Mouse (Mus musculus) liver, embryonic 11.5 days (tissue): ENCODE measurements around the gene Fsd2. TPM values are rescaled to one million over a fixed set of nuclear protein-coding genes. Genes with fewer than 3 reads are reported as not detected.

Experiments used
- ATAC-seq: fragments of 200-750 bp; cut with Nextera tagmentation; replicated peaks from 2 replicates; pipeline ENCODE4 v1.8.0; 2017; ENCODE audit warnings: moderate number of reproducible peaks, mild to moderate bottlenecking, moderate TSS enrichment, moderate library complexity; ENCODE audit not compliant: low FRiP score
- DNase-seq: peaks from one replicate; pipeline ENCODE4 v3.0.0-alpha.2; 2017; ENCODE audit warnings: low spot score
- H3K27ac ChIP-seq: fragments of 300-500 bp; sonication (generic); 2 replicates; pipeline ENCODE4 v1.5.1; 2014; ENCODE audit warnings: mild to moderate bottlenecking, low read depth, low read length, control low read depth
- H3K27me3 ChIP-seq: fragments of 300-500 bp; sonication (generic); replicated peaks from 2 replicates; pipeline ENCODE4 v1.6.1; 2014; ENCODE audit warnings: low read length, mixed read lengths; ENCODE audit not compliant: control insufficient read depth, insufficient read depth
- H3K36me3 ChIP-seq: fragments of 300-500 bp; sonication (generic); 2 replicates; pipeline ENCODE4 v1.6.1; 2014; ENCODE audit warnings: mild to moderate bottlenecking, low read length, moderate library complexity, mixed read lengths; ENCODE audit not compliant: control insufficient read depth, insufficient read depth
- H3K4me1 ChIP-seq: fragments of 300-500 bp; sonication (generic); replicated peaks from 2 replicates; pipeline ENCODE4 v1.6.1; 2014; ENCODE audit warnings: low read length, mixed read lengths; ENCODE audit not compliant: control insufficient read depth, insufficient read depth
- H3K4me2 ChIP-seq: fragments of 300-500 bp; sonication (generic); 2 replicates; pipeline ENCODE4 v1.6.1; 2014; ENCODE audit warnings: mild to moderate bottlenecking, control low read depth, moderate library complexity
- H3K4me3 ChIP-seq: fragments of 300-500 bp; sonication (generic); 2 replicates; pipeline ENCODE4 v1.5.1; 2014; ENCODE audit warnings: low read depth, low read length, control low read depth
- H3K9ac ChIP-seq: fragments of 300-500 bp; sonication (generic); 2 replicates; pipeline ENCODE4 v1.6.1; 2014; ENCODE audit warnings: low read depth, low read length, control low read depth
- H3K9me3 ChIP-seq: fragments of 300-500 bp; sonication (generic); 2 replicates; pipeline ENCODE4 v1.6.1; 2016; ENCODE audit warnings: low read length, inconsistent platforms, mixed read lengths; ENCODE audit not compliant: control insufficient read depth
- WGBS: fragments of 180-500 bp; shearing (Covaris S2); extraction: QIAGEN DNeasy Blood & Tissue Kit; methylation state at CpG from one replicate; pipeline ENCODE4 v1.1.7; 2014; 5-methylcytosine and 5-hydroxymethylcytosine counted together
- microRNA counts: library from miRNA; unstranded; fragments of <30 nt; microRNA quantifications from one replicate; lab custom pipeline; 2015
- polyA plus RNA-seq: library from polyadenylated mRNA; unstranded; fragments of >200 nt; fragmentation: Nextera tagmentation; extraction: Ambion mirVana; gene quantifications from 2 replicates; pipeline ENCODE4 v1.2.1, GENCODE M21; 2014

Fsd2 gene
- polyA plus RNA-seq, 1 experiment from 2014 or later, result 0.19 TPM

- no peaks in the 10 kb centered on the region for H3K36me3 ChIP-seq
- no peak overlapping the region for H3K27ac ChIP-seq
- ATAC-seq, result no peak
- no peak overlapping the region for H3K4me3 ChIP-seq
- peaks cover 24% of the 10 kb centered on the region for H3K27me3 ChIP-seq
- no peak overlapping the region for H3K4me2 ChIP-seq
- DNase-seq, result no peak
- no peaks in the 10 kb centered on the region for H3K4me1 ChIP-seq
- WGBS, result 13% methylated on average over 9 of the region's 9 CpGs
- no peak overlapping the region for H3K9ac ChIP-seq
- H3K9me3 ChIP-seq, result no peaks in the 10 kb centered on the region
Observed at GRCm38 (mm10) chr7:81489649-81490048, 77.1 kb downstream of the Fsd2 start.

MicroRNA genes within 50 kb of the gene (microRNA counts, 519-probe panel; counts per million panel counts)
- microRNA mmu-miR-1839-3p (lab: Ali Mortazavi, UCI), result not detected
- 3,156 counts per million, percentile 13 among the panel's probes with 10 or more counts for microRNA mmu-miR-1839-5p (lab: Ali Mortazavi, UCI)

Other genes starting within 250 kb of the Fsd2 start
- gene Rps17, start 221.7 kb downstream of the Fsd2 start, polyA plus RNA-seq, result 1,540 and 1,655 TPM in 2 replicates
- gene Cpeb1, start 111.5 kb downstream of the Fsd2 start, polyA plus RNA-seq, result 0.09 and 0.27 TPM in 2 replicates
- 0.40 and 1.1 TPM in 2 replicates for gene Ap3b2, start 73.0 kb downstream of the Fsd2 start, polyA plus RNA-seq
- gene BC048679, start 68.7 kb downstream of the Fsd2 start, polyA plus RNA-seq, result not detected in 2 replicates
- gene Whamm, start 4.3 kb upstream of the Fsd2 start, polyA plus RNA-seq, result 10.5 and 11.6 TPM in 2 replicates
- gene Homer2, start 140.6 kb upstream of the Fsd2 start, polyA plus RNA-seq, result 16.0 and 17.7 TPM in 2 replicates
- gene Ramac, start 196.0 kb upstream of the Fsd2 start, polyA plus RNA-seq, result 98.0 and 103 TPM in 2 replicates
- gene 3110040N11Rik, start 222.5 kb upstream of the Fsd2 start, polyA plus RNA-seq, result 45.8 and 58.9 TPM in 2 replicates